Mouse (Mus musculus): ENCODE measurements around the gene Pid1. TPM values are rescaled to one million over a fixed set of nuclear protein-coding genes. Genes with fewer than 3 reads are reported as not detected.

Pid1 gene
- polyA plus RNA-seq, 1 experiment from 2014 or later, result 103 TPM

DNA sequence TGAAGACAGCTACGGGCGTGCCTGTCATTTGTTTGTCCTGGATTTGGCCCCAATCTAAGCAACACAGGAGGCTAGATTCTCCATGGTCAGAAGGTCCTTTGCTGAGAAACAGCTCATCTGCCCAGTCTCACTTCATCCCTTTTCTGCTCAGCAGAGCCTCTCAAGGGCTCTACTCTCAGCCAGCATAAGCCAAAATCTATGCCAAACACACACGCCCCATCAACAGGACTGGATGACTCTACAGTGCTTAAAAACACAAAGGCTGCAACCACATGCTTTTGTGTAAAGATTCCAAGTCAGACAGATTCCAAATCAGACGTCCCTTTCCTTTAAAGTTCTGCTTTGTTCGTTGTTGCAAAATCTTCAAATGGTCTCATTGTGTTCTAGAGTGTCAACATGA lies 174.5 kb downstream of the Pid1 start:
- H3K36me3 ChIP-seq (replicated peaks; ENCODE audit: control insufficient read depth, insufficient read depth), result no peaks in the 10 kb centered on the region
- ATAC-seq (ENCODE audit: low FRiP score) (no peak), DNase-seq (ENCODE audit: low spot score) (no peak)
- H3K9ac ChIP-seq, result no peak overlapping the region
- no peaks in the 10 kb centered on the region for H3K27me3 ChIP-seq (ENCODE audit: control insufficient read depth, insufficient read depth, low read length)
- H3K27ac ChIP-seq, result no peak overlapping the region
- H3K4me1 ChIP-seq (replicated peaks; ENCODE audit: control insufficient read depth, insufficient read depth, low read length), result no peaks in the 10 kb centered on the region
- no peak overlapping the region for H3K4me2 ChIP-seq (replicated peaks)
- no peak overlapping the region for H3K4me3 ChIP-seq (replicated peaks; ENCODE audit: low read length)
- no peaks in the 10 kb centered on the region for H3K9me3 ChIP-seq (ENCODE audit: control insufficient read depth, low read length)
- 86% methylated on average over 5 of the region's 5 CpGs for WGBS

DNA sequence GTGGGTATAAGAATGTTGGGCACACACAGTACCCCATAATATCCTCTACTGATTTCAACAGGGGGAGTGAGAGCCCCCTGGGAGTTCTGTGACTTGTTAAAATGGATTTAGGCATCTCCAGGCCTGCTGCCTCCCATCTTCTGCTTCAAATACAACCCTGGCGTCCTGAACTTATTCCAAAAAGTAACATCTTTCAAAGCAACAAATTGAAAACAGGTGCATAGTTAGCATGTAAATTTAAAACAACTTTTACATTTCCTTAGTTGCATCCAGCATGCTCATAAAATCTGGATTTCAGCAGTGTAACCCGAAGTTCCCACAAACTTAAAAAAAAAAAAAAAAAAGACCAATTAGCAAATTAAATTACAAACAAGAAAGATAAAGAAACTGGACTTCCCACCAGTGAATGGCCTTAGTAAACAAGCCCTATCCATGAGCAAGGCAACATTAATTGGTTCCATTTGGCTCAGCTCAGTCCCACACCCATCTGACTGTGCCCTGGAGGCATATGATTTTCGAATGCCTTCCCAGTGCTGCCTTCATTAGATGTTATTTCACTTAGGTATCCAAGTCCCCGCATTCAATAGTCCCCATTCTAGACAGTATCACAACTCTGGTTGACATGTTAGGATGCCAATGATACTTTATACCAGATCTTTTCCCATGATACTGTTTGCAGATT lies 177.1 kb downstream of the Pid1 start:
- WGBS, result 75% methylated on average over 4 of the region's 4 CpGs
- H3K27ac ChIP-seq, result no peak overlapping the region

GRCm38 (mm10) chr1:84177696-84178095 lies 186.3 kb downstream of the Pid1 start:
- no peaks in the 10 kb centered on the region for H3K36me3 ChIP-seq (replicated peaks; ENCODE audit: control insufficient read depth, insufficient read depth)
- no peak overlapping the region for H3K4me2 ChIP-seq (replicated peaks)
- no peaks in the 10 kb centered on the region for H3K9me3 ChIP-seq (ENCODE audit: control insufficient read depth, low read length)
- H3K4me1 ChIP-seq (replicated peaks; ENCODE audit: control insufficient read depth, insufficient read depth, low read length), result peaks cover 6% of the 10 kb centered on the region; the same call in 1 of the 2 replicates
- 83% methylated on average over 1 of the region's 1 CpGs for WGBS
- ATAC-seq (ENCODE audit: low FRiP score), result no peak
- no peak overlapping the region for H3K9ac ChIP-seq
- no peaks in the 10 kb centered on the region for H3K27me3 ChIP-seq (ENCODE audit: control insufficient read depth, insufficient read depth, low read length)
- H3K27ac ChIP-seq, result no peak overlapping the region
- H3K4me3 ChIP-seq (replicated peaks; ENCODE audit: low read length), result no peak overlapping the region
- DNase-seq (ENCODE audit: low spot score), result no peak

More for the DNA sequence above, 177.1 kb downstream of the Pid1 start:
- H3K4me2 ChIP-seq (replicated peaks), result no peak overlapping the region
- H3K27me3 ChIP-seq (ENCODE audit: control insufficient read depth, insufficient read depth, low read length), result no peaks in the 10 kb centered on the region
- ATAC-seq (ENCODE audit: low FRiP score) (no peak), DNase-seq (ENCODE audit: low spot score) (no peak)
- H3K9ac ChIP-seq, result no peak overlapping the region
- H3K4me1 ChIP-seq (replicated peaks; ENCODE audit: control insufficient read depth, insufficient read depth, low read length), result no peaks in the 10 kb centered on the region
- H3K4me3 ChIP-seq (replicated peaks; ENCODE audit: low read length), result no peak overlapping the region
- H3K36me3 ChIP-seq (replicated peaks; ENCODE audit: control insufficient read depth, insufficient read depth), result no peaks in the 10 kb centered on the region
- no peaks in the 10 kb centered on the region for H3K9me3 ChIP-seq (ENCODE audit: control insufficient read depth, low read length)

DNA sequence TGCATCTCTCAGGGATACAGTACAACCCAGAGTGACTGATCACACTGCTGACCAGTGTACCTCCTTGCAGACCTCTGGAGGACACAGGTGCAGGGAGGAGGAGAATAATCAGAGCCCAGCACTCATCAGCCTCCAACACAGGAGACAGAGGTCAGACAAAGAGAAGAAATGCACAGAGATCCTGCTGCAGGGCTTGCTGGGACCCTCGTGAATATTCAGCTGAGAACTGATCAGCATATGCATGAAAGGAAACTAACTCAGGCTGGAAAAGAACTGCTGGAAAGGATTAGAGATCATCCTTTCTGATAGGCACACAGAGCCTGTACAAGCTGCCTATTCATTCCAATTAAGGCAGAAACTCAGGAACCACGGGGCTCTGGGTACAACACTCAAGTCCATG lies 186.9 kb downstream of the Pid1 start:
- peak; percentile 80 for ATAC-seq (ENCODE audit: low FRiP score)

GRCm38 (mm10) chr1:84172941-84173340 lies 191.0 kb downstream of the Pid1 start:
- no peaks in the 10 kb centered on the region for H3K9me3 ChIP-seq (ENCODE audit: control insufficient read depth, low read length)
- no peak overlapping the region for H3K9ac ChIP-seq
- no peak for DNase-seq (ENCODE audit: low spot score)
- H3K4me3 ChIP-seq (replicated peaks; ENCODE audit: low read length), result no peak overlapping the region
- H3K36me3 ChIP-seq (replicated peaks; ENCODE audit: control insufficient read depth, insufficient read depth), result no peaks in the 10 kb centered on the region
- no peak for ATAC-seq (ENCODE audit: low FRiP score)
- no peak overlapping the region for H3K4me2 ChIP-seq (replicated peaks)
- WGBS, result 66% methylated on average over 6 of the region's 6 CpGs
- H3K27me3 ChIP-seq (ENCODE audit: control insufficient read depth, insufficient read depth, low read length), result no peaks in the 10 kb centered on the region
- H3K4me1 ChIP-seq (replicated peaks; ENCODE audit: control insufficient read depth, insufficient read depth, low read length), result peaks cover 6% of the 10 kb centered on the region; the same call in 1 of the 2 replicates
- no peak overlapping the region; the same call in 1 of the 2 replicates for H3K27ac ChIP-seq

More for the DNA sequence above, 186.9 kb downstream of the Pid1 start:
- Histone ChIP-seq H3K36me3 (replicated peaks; ENCODE audit: control insufficient read depth, insufficient read depth) (no peaks in the 10 kb centered on the region), H3K27ac (peak overlapping the region; percentile 57; the same call in 1 of the 2 replicates), H3K4me2 (replicated peaks) (no peak overlapping the region), H3K4me1 (replicated peaks; ENCODE audit: control insufficient read depth, insufficient read depth, low read length) (peaks cover 6% of the 10 kb centered on the region; the same call in 1 of the 2 replicates), H3K9me3 (ENCODE audit: control insufficient read depth, low read length) (no peaks in the 10 kb centered on the region), H3K9ac (no peak overlapping the region), H3K4me3 (replicated peaks; ENCODE audit: low read length) (no peak overlapping the region), H3K27me3 (ENCODE audit: control insufficient read depth, insufficient read depth, low read length) (no peaks in the 10 kb centered on the region)
- 7% methylated on average over 2 of the region's 2 CpGs for WGBS
- no peak for DNase-seq (ENCODE audit: low spot score)

- ATAC-seq (ENCODE audit: low FRiP score) (no peak), DNase-seq (ENCODE audit: low spot score) (no peak)
- H3K9ac ChIP-seq, result no peak overlapping the region
- no peaks in the 10 kb centered on the region for H3K9me3 ChIP-seq (ENCODE audit: control insufficient read depth, low read length)
- no peak overlapping the region for H3K4me2 ChIP-seq (replicated peaks)
- peaks cover 7% of the 10 kb centered on the region; the same call in 1 of the 2 replicates for H3K4me1 ChIP-seq (replicated peaks; ENCODE audit: control insufficient read depth, insufficient read depth, low read length)
- H3K27ac ChIP-seq, result no peak overlapping the region
- 90% methylated on average over 3 of the region's 3 CpGs for WGBS
- no peaks in the 10 kb centered on the region for H3K27me3 ChIP-seq (ENCODE audit: control insufficient read depth, insufficient read depth, low read length)
- no peaks in the 10 kb centered on the region for H3K36me3 ChIP-seq (replicated peaks; ENCODE audit: control insufficient read depth, insufficient read depth)
- no peak overlapping the region for H3K4me3 ChIP-seq (replicated peaks; ENCODE audit: low read length)
Observed at GRCm38 (mm10) chr1:84157790-84158189, 206.2 kb downstream of the Pid1 start.

- Histone ChIP-seq H3K4me1 (replicated peaks; ENCODE audit: control insufficient read depth, insufficient read depth, low read length) (peaks cover 7% of the 10 kb centered on the region; the same call in 1 of the 2 replicates), H3K27me3 (ENCODE audit: control insufficient read depth, insufficient read depth, low read length) (no peaks in the 10 kb centered on the region), H3K9ac (no peak overlapping the region), H3K4me3 (replicated peaks; ENCODE audit: low read length) (no peak overlapping the region), H3K36me3 (replicated peaks; ENCODE audit: control insufficient read depth, insufficient read depth) (peaks cover 3% of the 10 kb centered on the region; the same call in 1 of the 2 replicates), H3K27ac (peak overlapping the region; percentile 44), H3K9me3 (ENCODE audit: control insufficient read depth, low read length) (no peaks in the 10 kb centered on the region), H3K4me2 (replicated peaks) (no peak overlapping the region)
- ATAC-seq (ENCODE audit: low FRiP score), result peak; percentile 58; the same call in 1 of the 2 replicates
- DNase-seq (ENCODE audit: low spot score), result no peak
- 17% methylated on average over 2 of the region's 2 CpGs for WGBS
Observed at GRCm38 (mm10) chr1:84155585-84155930, 208.4 kb downstream of the Pid1 start.

- ATAC-seq (ENCODE audit: low FRiP score) (peak; percentile 63; the same call in 1 of the 2 replicates), DNase-seq (ENCODE audit: low spot score) (peak; percentile 30)
- no peaks in the 10 kb centered on the region for H3K9me3 ChIP-seq (ENCODE audit: control insufficient read depth, low read length)
- H3K4me1 ChIP-seq (replicated peaks; ENCODE audit: control insufficient read depth, insufficient read depth, low read length), result peaks cover 7% of the 10 kb centered on the region; the same call in 1 of the 2 replicates
- WGBS, result 47% methylated on average over 12 of the region's 12 CpGs
- no peak overlapping the region for H3K4me2 ChIP-seq (replicated peaks)
- H3K27me3 ChIP-seq (ENCODE audit: control insufficient read depth, insufficient read depth, low read length), result no peaks in the 10 kb centered on the region
- no peak overlapping the region for H3K4me3 ChIP-seq (replicated peaks; ENCODE audit: low read length)
- peak overlapping the region; percentile 44 for H3K27ac ChIP-seq
- no peak overlapping the region for H3K9ac ChIP-seq
- peaks cover 3% of the 10 kb centered on the region; the same call in 1 of the 2 replicates for H3K36me3 ChIP-seq (replicated peaks; ENCODE audit: control insufficient read depth, insufficient read depth)
Observed at GRCm38 (mm10) chr1:84154725-84155584, 209.0 kb downstream of the Pid1 start.

DNA sequence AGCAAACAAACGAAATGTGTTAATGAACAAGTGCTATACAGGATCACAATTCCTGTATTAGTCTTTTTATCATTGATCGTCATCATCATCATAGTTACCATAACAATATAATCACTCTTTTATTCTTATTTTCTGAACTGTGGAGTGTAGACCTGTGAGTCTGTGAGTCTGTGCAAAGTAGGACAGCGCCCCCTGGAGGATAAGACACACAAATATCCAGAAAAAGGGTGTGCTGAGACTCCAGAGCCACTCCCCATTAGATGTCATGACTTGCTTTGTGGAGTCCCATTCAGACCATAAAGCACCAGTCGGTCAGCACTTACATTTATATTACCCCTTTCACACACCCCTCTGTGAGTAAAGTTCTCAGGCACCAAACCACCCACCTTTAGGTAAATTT lies 210.0 kb downstream of the Pid1 start:
- H3K4me2 ChIP-seq (replicated peaks), result no peak overlapping the region
- peaks cover 3% of the 10 kb centered on the region; the same call in 1 of the 2 replicates for H3K36me3 ChIP-seq (replicated peaks; ENCODE audit: control insufficient read depth, insufficient read depth)
- H3K9ac ChIP-seq, result no peak overlapping the region
- H3K27ac ChIP-seq, result no peak overlapping the region
- H3K27me3 ChIP-seq (ENCODE audit: control insufficient read depth, insufficient read depth, low read length), result no peaks in the 10 kb centered on the region
- DNase-seq (ENCODE audit: low spot score), result peak; percentile 33
- no peaks in the 10 kb centered on the region for H3K9me3 ChIP-seq (ENCODE audit: control insufficient read depth, low read length)
- peaks cover 7% of the 10 kb centered on the region; the same call in 1 of the 2 replicates for H3K4me1 ChIP-seq (replicated peaks; ENCODE audit: control insufficient read depth, insufficient read depth, low read length)
- H3K4me3 ChIP-seq (replicated peaks; ENCODE audit: low read length), result no peak overlapping the region
- WGBS, result 62% methylated on average over 4 of the region's 4 CpGs
- ATAC-seq (ENCODE audit: low FRiP score), result no peak

Data from hindbrain, embryonic 14.5 days (tissue).